Mouse (Mus musculus) right cerebral cortex, postnatal 25 days (tissue): ENCODE results near the gene Pdzd8.

Experiments used
- DNase-seq: peaks from one replicate; pipeline ENCODE4 v3.0.0; 2022

The Pdzd8 gene

DNA sequence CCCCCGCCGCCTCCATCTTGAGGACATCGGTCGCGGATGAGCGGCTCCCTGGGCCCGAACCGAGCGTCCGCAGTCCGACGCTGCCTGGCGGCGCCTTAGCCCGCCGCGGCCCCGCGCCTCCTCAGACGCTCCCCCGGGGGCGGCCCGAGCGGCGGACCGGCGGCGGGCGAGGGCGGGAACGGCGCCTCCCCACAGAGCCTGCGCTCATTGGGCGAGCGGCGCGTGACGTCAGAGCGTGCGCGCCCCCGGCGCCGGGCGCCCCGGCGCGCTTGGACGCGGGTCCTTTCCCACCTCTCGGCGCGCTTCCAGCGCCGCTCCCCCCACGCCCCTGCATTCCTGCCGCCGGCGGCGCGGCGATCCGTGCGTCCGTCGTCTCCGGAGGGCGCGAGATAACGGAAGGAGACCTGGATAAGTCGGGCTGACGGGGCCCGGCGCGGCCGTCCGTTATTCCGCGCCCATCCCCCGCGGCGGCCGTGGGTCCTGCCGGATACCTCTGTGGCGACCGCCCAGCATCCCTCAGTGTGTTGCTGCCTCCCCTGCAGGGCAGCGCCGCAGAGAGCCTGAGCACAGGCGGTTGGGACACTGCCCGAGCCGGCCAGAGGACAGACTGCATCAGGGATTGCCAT, at the start of gene Pdzd8:
Gene Pdzd8 (minus strand): TSS at position 123 of the 626 bp plus-strand sequence.
- peak; percentile 93 for DNase-seq

DNA sequence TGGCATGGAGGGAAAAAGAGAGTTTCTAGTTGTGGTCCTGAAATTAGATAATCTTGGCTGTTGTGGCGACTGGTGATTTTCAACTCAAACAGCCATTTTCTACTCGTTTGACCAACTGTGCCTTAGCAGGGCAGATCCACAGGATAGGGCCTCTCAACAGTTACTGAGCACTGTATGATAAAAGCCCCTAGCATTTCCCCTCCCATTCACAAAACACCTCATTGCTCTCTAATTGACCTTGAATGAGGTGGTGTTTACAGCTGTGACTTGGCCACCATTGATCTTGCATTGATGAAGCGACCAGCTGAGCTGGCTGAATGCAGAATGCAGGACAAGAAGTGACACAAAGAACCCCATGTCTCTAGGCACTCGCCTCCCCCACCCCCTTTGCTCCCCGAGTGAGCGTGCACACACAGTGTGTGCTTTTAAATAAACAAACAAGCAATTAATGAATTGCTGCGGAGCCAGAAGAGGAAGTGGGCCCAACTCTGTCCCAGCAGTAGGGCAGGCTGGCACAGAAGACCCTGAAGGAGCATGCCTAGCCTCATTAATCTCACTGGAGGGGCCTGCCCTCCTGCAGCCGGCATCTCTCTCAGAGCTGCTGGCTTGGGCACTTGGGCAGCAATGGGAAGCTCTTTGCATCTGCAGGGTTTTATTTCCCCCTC, 48.3 kb upstream of the Pdzd8 start:
- DNase-seq: peak; percentile 27

DNA sequence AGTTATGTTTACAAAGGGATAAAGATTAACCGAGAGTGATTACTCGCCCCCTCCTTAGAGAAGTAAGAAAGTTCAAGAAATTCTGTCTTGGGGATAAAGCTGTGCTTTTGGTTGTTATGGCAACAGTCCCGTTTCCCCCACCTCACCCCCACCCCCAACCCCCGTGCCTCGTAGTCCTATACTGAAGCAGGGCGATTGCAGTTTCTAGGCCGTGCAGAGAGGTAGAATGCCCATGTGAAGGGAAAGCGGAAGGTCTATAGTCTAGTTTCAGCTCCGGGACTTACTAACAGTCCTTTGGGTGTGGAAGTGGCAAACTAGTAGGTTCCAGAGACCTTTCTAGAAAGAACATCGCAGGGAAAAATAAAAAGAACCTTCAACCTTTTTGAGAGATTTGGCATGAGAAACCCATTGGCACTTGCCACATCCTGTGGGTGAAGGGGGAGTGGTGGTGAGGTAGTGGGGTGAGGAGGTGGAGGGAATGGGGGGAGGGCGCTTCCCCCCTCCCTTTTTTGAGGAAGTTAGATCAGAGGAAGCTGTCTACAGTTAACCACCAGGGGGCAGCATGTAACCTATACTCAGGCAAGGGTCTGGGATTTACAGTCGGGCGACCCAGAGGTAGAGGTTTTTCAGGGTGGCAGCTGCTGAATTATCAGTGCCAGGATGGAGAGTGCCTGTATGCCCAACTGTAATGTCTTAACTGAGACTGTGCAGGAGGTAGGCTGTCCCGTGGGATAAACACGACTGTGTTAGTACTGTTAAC, 43.4 kb upstream of the Pdzd8 start:
- DNase-seq: peak; percentile 35

DNA sequence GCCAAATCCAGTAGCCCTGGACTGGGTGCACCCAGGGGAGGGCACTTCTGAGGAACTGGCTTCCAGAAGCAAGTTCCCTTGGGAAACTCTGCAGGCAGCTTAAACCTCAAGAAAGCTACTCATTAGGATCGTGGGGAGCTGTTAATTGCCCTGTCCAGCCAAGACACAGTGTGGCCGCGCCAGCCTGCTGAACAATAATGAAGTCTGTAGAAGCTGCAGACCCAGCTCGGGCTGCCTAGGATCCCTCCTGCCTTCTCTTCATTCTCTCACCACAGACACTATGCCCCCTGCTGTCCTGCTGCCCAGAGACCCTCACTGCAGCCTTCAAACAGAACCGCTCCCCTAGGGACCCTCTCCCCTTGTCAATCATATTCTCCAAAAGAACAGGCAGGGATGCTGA, 42.8 kb upstream of the Pdzd8 start:
- DNase-seq: peak; percentile 18

DNA sequence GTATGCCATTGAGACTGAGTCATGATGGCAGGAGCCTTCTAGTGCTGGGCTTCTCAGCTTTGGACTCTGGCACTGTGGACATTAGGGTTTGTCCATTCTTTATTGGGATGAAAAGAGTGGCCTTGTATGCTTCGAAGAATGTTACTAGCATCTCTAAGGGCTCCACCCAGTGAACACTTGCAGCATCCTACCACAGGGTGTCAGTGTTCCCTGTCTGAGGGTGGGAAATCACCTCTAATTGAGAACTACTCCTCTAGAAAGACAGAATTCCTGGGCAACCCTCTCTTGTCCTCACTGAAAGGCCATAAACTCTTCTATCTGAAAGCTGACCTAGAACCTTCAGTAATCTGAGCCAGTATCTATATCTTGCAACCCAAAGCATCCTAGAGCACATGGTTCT, 41.6 kb upstream of the Pdzd8 start:
- DNase-seq: peak; percentile 20

DNA sequence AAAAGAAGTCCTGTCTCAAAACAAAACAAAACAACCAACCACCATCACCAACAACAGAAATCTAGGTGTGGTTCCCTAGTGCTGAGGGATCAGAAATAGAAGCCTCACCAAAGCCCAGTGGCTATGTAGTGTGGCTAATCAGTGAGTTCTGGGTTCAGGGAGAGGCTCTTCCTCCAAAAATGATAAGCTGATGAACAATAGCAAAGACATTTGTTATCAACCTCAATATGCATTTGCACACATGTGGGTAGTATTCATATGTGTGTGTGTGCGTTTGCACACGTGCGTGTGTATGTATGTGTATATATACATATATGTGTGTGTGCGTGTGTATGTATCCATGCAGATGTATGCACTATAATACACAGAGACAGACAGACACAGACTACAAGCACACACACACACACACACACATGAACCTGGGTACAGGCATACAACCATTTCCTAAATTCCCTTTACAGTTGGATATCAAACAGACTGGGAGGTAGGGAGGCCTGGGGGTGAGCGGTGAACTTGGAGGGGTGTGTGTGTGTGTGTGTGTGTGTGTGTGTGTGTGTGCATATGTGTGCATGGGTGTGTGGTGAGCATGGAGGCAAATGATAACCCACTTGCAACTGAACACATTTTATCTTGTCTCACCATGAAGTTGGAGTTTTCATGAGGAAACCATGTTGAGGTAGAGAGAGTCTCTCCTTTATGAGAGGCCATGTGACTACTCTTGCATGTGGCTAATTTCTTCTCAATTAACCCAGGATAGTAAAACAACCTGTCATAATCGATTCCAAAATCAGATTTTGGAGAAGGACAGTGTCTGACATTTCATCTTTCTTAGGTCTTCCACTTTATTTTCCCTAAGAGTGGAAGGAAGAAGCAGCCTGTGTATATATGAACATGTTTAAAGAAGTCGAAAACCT, 39.3 kb upstream of the Pdzd8 start:
- DNase-seq: no peak

DNA sequence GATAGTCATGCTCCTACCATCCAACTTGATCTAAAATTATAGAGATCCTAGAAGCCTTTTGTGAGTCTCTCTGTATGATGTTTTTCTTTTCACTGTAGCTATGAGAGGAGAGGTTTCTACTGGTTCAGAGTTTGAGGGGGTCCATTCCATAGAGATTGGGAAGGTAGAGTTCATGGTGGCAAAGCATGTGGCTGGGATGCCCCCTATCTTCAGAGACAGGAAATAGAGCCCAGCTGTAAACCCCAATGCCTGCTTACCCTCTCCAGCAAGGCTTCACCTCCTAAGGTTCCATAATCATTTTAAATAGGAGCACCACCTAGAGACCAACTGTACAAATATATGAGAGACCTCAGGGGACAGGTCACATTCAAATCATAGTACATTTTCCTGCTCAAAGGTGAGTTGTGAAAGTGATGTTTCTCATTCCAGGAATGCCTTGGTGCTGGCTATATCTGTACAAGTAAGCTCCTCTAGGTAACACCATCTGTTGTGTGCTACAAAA, 36.9 kb upstream of the Pdzd8 start:
- no peak for DNase-seq

DNA sequence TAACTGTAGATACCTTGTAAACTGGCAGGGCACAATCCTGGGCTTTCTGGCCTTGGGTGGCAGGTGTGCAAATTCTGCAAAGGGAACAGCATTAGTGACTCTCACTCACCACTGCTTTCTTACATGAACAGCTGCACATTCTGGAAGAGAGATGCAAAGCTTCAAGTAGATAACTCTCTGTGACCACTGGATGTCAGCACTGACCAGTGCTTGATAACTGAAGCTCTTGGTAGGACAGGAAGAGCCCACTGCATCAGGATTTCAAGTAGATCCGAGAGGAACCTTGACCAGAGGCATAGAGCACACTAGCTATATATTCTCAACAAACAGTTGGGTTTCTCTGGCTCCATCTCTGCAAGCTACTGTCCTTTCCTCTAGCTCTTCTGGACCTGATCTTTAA, 34.4 kb upstream of the Pdzd8 start:
- DNase-seq: no peak

DNA sequence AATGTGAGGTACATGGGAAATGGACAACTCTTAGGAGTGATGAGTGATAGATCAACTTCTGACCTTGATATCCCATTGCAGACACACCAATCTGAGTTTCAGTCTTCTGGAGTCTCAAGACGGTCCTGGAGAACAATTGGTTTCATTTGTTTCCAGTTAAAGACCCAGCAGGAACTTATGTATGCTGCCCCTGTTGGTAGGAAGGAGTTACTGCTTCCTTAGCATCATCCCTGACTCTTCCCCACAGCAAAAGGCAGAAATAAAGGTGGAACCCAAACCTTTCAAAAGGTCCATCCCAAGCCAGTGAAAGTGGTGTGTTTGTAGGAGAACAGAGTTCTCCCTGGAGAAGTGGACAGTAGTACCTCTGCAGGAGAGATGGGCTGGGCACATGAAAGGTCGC, 30.9 kb upstream of the Pdzd8 start:
- DNase-seq: no peak

DNA sequence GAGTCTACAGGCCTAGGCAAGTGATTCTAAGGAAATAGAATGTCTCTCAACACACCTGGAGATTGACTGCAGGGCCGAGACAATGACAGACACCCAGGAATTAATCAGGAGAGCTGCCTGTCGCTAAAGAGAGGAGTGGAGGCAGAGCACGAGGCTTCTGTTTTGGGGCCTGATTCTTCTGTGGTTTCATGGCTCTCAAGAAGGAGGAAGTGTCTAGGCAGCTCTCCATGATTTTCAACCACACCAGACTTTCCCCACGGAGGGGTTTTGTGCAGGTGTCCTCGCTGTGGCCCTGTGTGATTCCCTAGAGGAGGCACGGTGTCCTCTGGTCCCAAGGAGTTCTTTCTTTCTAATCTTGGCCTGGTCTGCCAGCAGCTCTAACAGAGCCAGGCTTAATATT, 29.4 kb upstream of the Pdzd8 start:
- no peak for DNase-seq

DNA sequence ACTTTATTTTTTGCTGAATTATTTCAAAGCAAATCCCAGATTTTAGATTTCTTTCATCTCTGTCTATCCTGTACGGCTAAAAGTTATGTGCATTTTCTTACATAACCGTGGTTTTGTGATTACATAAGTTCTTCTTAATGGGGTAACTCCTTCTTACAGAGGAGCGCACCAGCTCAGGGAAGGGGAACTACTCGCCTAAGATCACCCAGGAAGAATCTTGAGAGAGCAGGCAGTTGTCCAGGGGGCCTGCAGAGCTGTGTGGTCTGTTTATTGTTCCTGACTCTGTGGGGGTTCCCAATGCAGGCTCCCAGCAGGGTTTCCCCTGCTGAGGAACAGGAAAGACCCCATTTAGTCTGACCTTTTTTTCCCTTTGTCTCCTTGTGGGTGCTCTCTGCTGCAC, 27.3 kb upstream of the Pdzd8 start:
- DNase-seq: no peak

DNA sequence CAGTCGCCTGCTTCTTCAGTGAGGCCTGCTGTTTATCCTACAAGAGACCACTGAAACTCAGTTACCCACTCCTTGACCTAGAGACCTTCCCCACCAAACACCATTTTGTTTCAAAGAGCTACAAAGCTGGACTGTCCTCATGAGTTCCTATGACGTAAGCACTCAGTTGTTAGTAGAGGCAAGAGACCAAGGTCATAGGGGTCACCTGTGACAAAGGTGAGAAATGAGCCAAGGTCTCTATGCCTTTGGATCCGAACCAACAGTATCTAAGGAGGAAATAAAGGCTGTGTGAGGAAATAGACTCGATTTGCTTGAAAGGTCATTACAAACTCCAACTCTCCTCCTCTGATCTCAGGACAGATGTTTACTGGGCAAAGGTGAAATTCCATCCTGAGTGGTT, 25.4 kb upstream of the Pdzd8 start:
- no peak for DNase-seq

DNA sequence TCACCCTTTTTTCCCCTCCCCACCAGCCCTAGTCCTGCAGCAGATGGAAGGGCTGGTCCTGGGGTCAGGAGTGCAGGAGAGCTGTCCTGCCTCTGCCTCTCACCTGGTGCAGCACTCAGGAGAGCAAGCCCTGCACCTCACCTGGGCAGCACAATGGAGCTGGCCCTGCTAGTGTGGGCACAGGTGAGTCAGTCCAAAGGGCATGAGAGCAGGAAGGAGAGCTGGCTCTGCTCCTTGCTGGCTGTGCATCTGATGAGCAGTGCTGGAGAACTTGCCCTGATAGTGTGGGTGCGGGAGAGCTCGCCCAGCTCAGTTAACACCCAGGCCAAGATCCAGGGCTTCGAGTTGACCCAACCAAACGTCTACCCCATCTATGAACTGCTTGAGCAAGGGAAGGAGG, 22.3 kb upstream of the Pdzd8 start:
- no peak for DNase-seq

DNA sequence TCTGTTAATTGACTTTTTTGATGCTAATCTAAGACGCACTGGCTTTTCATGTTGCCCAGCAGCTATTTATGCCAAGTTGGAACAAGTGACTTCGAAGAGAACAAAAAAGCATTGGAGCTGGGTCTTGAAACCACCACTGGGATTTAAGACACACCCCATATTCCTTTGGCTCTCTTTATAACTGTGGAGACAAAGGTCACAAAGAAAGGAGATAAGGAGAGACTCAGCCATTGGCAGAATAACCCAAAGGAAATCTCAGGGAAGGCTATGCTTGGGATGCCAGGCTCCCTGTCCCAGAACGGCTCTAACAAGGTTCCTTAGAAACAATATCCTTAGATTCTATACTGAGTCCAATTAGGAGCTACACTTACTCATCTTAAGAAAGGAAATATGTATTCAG, 21.1 kb upstream of the Pdzd8 start:
- no peak for DNase-seq

DNA sequence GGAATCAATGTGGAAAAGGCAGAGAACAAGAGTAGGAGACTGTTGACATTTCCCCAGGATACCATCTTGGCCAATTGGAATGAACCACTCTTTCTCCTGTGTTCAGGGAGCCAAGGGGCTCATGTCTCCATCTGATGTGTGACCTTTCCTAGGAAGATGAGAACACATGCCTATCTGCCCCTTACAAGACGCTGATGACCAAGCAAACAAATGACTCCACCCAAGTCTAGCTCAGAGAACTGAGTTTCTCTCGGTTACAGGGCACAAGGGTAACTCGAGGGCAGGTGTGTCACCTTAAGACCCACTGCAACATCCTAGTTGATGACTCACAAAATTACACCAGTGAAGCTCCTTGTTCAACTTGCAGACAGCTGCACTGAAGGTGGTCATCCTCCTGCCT, 18.1 kb upstream of the Pdzd8 start:
- DNase-seq: no peak

DNA sequence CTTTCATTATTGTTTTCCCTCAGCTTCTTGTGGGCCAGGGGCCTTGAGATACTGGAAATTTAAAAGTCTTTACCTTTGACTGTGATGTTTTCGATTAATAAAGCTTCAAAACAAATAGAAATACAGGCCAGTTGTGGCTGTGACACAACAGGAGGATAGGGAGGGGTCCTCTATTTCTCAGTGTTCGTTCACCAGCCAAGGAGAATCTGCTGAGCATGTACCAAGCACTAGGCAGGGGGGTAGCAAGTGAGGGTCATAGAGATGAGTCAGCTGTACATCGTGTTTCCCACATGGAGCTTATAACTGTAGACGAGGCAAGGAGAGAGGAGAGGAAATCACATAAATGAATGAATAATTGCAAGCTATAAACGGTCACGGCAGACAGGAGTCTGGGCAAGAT, 17.1 kb upstream of the Pdzd8 start:
- no peak for DNase-seq

DNA sequence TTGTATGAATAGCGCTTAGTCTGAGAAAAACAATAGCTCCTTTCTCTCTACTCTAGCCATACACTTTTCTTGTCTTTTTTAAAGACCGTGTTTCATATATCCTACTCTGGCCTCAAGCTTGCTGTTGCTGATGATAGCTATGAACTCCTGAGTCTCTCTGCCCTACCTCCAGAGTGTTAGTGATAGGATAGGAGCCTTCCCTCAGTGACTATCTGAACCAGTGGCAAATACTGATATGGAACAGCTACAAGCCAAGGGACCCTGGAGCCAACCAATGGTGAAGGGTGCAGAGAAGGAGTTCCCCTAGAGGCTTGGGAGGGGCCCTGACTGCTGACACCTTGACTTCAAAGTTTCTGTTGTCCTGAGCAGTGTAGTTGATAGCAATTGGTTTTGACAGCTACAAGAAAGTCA, 14.9 kb upstream of the Pdzd8 start:
- DNase-seq: no peak

DNA sequence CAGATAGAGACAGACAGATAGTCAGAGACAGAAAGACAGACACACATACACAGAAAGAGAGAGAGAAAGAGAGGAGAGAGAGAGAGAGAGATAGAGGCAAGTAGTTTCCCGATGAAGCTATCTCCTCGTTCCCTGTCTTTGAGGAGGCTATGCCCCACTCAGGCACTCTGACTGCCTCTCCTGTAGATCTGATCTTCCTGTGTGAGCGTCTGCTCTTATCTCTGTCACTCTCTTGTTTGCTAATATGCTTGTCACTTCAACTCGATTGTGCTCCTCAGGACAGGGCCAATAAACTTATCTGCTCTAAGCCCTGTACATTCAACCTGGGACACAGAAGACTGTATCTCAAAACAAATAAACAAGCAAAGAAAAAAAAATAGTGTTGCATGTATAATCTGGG, 13.6 kb upstream of the Pdzd8 start:
- DNase-seq: no peak

DNA sequence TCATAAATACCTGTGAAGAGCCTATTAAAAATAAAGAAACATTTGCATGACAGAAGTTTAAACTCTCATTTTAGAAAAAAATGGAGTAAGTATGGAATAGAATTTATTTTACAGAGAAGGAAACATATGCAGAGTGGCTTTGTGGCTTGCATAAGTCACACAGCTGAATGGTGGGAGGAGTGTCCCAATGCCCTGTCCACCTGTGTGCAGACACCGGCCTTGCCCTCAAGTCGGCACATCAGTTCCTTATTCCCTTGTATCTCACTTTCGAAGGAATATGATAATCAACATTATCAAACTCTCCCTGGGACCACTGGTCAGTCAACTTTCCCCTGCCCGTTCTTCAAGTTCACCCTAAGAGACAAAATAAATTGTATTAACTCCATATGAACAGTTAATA, 12.3 kb upstream of the Pdzd8 start:
- no peak for DNase-seq

DNA sequence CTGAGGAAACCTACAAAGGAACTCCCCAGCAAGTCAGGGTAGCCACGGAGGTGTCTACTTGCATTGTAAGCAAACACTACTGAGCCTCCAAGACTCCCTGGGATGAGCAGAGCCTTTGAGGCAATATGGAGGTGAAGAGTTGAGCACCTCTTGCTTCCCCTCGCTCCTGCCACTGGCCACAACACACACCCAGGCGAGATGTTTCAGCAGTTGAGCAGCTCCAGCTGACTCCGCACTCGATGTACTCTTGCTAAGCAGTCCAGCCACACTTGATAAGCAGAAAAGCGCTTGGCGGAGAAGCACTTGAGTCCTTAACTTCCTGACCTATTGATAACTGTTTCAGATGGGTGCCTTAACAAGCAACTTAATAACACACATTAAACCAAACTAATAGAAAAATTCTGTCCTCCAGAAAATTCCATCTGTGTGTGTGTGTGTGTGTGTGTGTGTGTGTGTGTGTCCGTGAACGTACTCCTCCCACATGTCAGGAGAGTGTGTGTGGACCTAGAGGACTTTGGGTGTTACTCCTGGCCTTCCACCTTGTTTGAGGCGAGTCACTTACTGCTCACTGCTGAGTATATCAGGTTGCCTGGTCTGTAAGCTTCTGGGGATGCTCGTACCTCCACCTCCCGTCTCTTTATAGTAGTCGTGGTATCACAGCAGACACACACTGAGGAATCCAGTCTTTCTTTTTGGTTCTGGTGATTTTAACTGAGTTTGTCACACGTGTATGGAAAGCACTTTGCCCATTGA, 11.4 kb upstream of the Pdzd8 start:
- no peak for DNase-seq

DNA sequence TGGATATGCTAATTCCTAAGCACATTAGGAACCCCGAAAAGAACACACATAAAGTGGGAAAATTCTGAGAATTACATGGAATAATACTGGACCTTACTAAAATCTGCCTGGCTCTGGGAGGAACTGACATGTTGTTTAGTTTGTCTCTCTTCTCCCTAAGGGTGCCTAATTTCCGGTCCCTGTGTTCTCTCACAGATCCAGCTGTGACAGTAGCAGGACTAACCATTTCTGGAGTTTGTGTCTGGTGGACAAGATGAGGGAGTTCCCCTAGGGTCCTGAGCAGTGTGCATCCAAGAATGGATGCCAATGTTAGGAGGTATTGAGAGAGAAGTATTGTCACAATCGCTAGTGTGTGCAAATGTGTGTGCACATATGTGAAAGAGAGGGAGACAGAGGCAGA, 10.8 kb upstream of the Pdzd8 start:
- DNase-seq: no peak

DNA sequence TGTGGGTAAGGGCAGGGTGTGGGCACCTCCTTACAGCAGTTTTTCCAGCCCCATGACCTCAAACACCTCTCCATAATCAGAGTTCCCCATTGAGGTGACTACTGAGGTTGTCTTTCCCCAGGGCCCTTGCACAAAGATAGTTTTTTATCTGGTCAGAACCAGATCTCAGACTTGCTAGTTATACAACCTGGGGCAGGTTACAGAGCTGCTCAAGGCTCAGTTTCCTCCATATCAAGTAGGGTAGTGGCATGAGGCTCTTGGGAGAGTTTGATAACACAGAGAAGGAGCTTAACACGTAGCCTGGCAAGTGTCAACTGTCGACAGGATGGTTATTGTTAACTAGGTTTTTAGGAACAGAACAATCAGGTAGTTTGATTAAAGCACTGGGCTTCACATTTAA, 9.3 kb upstream of the Pdzd8 start:
- no peak for DNase-seq
